Mouse (Mus musculus) ES-E14 (cell line): ENCODE results near the gene Ptpdc1. TPM values are rescaled to one million over a fixed set of nuclear protein-coding genes. Genes with fewer than 3 reads are reported as not detected.

Source experiments
- DNase-seq: peaks from one replicate; pipeline ENCODE4 v3.0.0-alpha.2; 2013; ENCODE audit warnings: low read depth, low spot score
- H3K27ac ChIP-seq: 2 replicates; pipeline ENCODE4 v1.5.1; 2012; ENCODE audit warnings: low read depth, mild to moderate bottlenecking, low read length, moderate library complexity, mixed read lengths; ENCODE audit not compliant: poor library complexity, insufficient read depth, severe bottlenecking
- H3K36me3 ChIP-seq: 2 replicates; pipeline ENCODE4 v1.6.1; 2012; ENCODE audit warnings: mild to moderate bottlenecking, low read length, moderate library complexity, mixed read lengths; ENCODE audit not compliant: control insufficient read depth, poor library complexity, insufficient read depth, severe bottlenecking
- H3K4me1 ChIP-seq, 2 experiments: fragments of 150-350 bp in 1 of 2; sonication (generic) in 1 of 2; 2 replicates each; pipeline ENCODE4 v1.6.1; 2012; ENCODE audit warnings: low read length in 2 of 2, mild to moderate bottlenecking in 1 of 2, mixed read lengths in 1 of 2; ENCODE audit not compliant: control insufficient read depth in 2 of 2, insufficient read depth in 2 of 2, poor library complexity in 1 of 2
- H3K4me3 ChIP-seq, 2 experiments: fragments of 150-350 bp in 1 of 2; sonication (generic) in 1 of 2; 2 replicates each; pipeline ENCODE4 v1.5.1; 2012; ENCODE audit warnings: low read length in 2 of 2, low read depth in 1 of 2, mild to moderate bottlenecking in 1 of 2, mixed read lengths in 1 of 2; ENCODE audit not compliant: insufficient read depth in 1 of 2, poor library complexity in 1 of 2, severe bottlenecking in 1 of 2
- H3K9ac ChIP-seq: 2 replicates; pipeline ENCODE4 v1.6.1; 2012; ENCODE audit warnings: low read depth, mild to moderate bottlenecking, low read length, mixed read lengths; ENCODE audit not compliant: poor library complexity, insufficient read depth, severe bottlenecking
- H3K9me3 ChIP-seq: fragments of 150-350 bp; sonication (generic); 2 replicates; pipeline ENCODE4 v1.6.1; 2012; ENCODE audit warnings: low read depth, mild to moderate bottlenecking, low read length; ENCODE audit not compliant: control insufficient read depth, insufficient read depth
- CHD2 ChIP-seq: IDR thresholded peaks from 2 replicates; pipeline ENCODE4 v1.6.1; 2014; ENCODE audit warnings: mild to moderate bottlenecking, low read depth, low read length, inconsistent platforms
- HCFC1 ChIP-seq: IDR thresholded peaks from 2 replicates; pipeline ENCODE4 v1.6.1; 2012; ENCODE audit warnings: low read length, inconsistent platforms, borderline replicate concordance; ENCODE audit not compliant: insufficient read depth
- MAFK ChIP-seq: IDR thresholded peaks from 2 replicates; pipeline ENCODE4 v1.6.1; 2014; ENCODE audit warnings: mild to moderate bottlenecking, low read depth, low read length, inconsistent platforms; ENCODE audit not compliant: insufficient read depth
- ZC3H11A ChIP-seq: IDR thresholded peaks from 2 replicates; pipeline ENCODE4 v1.6.1; 2012; ENCODE audit warnings: low read depth, mild to moderate bottlenecking, inconsistent platforms, low read length, borderline replicate concordance
- ZNF384 ChIP-seq: IDR thresholded peaks from 2 replicates; pipeline ENCODE4 v1.6.1; 2012; ENCODE audit warnings: low read depth, low read length, inconsistent platforms
- in situ Hi-C, 2 experiments: fragments of 600-800 bp; cut with MboI; formaldehyde crosslinking; loops; one replicate each; pipeline ENCODE4 v1.15.1; 2025; ENCODE audit warnings: low sequenced_read_pairs in 2 of 2, inconsistent platforms in 1 of 2; ENCODE audit not compliant: unreplicated experiment in 2 of 2
- total RNA-seq: library from RNA; depleted of rRNA; stranded (reverse); fragments of 300-350 nt; gene quantifications from 2 replicates; pipeline ENCODE4 v1.2.3, GENCODE M21; 2012

Ptpdc1 gene
- total RNA-seq, 1 experiment: 5.2 TPM

DNA sequence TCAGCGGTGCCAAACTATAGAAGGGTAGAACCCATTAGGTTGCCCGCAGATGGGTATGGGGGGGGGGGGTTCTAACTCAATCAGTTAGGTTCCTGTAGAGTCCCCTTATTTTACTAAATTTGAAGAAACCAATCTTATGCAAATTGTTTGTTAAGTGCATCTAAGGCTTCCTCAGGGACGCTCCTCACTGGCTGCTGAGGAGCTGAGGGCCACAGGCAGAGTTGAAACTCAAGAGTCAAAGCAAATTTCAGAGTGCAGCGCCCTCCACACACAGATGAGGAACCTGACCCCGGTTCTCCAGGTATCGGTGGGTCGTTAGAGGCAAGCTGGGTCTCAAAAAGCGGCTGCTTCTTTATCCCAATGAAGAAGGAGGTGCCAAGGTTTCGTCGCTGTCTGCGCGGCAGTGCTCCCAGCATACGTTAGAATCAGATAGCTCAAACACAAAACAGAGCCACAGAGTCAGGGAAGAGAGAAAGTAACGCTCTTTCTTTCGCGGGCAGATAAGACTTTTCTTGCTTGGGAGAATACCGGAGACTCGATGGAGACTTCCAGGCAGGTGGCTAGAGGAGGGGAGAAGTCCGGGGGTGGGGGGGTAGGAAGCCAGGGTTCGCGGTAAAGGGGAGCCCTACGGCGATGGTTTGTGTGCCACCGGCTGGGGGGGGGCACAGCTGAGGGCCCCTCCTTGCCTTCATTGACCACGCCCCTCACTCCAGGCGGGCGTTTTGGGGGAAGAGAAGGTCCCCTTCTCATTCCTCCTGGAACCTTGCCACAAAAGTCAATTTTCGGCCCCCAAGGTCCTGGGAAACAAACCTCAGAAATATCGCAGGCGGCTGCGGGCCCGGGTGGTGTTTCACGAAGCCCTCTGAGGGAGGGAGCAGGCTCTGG lies 42.9 kb upstream of the Ptpdc1 start:
- H3K36me3 ChIP-seq: no peaks in the 10 kb centered on the region
- TF ChIP-seq MAFK (no peak), HCFC1 (no peak), ZNF384 (no peak), CHD2 (no peak), ZC3H11A (no peak)
- H3K9me3 ChIP-seq: no peaks in the 10 kb centered on the region
- no peak overlapping the region for H3K9ac ChIP-seq
- DNase-seq: no peak
- in situ Hi-C loops: loop anchor here in 1 of 2 experiments (25.0 kb wide), 2 partner anchors 344 to 494 kb away; no protein-coding TSS in a partner anchor
- no peak overlapping the region; a peak in 1 of 4 replicates for H3K4me3 ChIP-seq
- no peak overlapping the region for H3K27ac ChIP-seq
- H3K4me1 ChIP-seq: 0 out of 4 replicates have a peak, but pooled peaks cover 0 to 2% of the 10 kb centered on the region in 2 experiments

DNA sequence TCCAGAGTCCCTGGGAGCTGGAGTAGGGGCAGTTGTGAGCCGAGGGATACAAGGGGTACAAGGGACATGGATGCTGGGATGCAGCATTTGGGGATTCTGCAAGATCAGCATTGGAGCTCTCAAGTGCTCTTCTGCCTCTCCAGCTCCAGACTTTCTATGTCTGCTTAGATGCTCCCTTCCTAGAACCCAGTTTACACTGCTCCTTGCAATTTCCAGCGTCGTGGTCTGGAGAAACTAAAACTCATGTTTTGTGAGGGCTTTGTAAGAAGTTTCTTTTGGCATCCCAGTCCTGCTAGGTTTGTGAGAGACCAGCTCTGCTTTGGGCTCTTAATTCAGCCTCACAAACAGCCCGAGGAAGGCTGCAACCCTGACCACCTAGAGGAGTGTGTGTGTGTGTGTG lies 42.0 kb upstream of the Ptpdc1 start:
- Histone ChIP-seq H3K9ac (no peak overlapping the region), H3K27ac (no peak overlapping the region), H3K4me1 (0 out of 4 replicates have a peak, but pooled peaks cover 0 to 2% of the 10 kb centered on the region in 2 experiments), H3K4me3 (no peak overlapping the region), H3K9me3 (no peaks in the 10 kb centered on the region), H3K36me3 (no peaks in the 10 kb centered on the region)
- peak; percentile 30; the same call in 1 of the 2 replicates for TF ChIP-seq MAFK
- TF ChIP-seq ZC3H11A: no peak
- TF ChIP-seq HCFC1: no peak
- in situ Hi-C loops: loop anchor here in 1 of 2 experiments (25.0 kb wide), 2 partner anchors 345 to 495 kb away; no protein-coding TSS in a partner anchor
- DNase-seq: no peak

DNA sequence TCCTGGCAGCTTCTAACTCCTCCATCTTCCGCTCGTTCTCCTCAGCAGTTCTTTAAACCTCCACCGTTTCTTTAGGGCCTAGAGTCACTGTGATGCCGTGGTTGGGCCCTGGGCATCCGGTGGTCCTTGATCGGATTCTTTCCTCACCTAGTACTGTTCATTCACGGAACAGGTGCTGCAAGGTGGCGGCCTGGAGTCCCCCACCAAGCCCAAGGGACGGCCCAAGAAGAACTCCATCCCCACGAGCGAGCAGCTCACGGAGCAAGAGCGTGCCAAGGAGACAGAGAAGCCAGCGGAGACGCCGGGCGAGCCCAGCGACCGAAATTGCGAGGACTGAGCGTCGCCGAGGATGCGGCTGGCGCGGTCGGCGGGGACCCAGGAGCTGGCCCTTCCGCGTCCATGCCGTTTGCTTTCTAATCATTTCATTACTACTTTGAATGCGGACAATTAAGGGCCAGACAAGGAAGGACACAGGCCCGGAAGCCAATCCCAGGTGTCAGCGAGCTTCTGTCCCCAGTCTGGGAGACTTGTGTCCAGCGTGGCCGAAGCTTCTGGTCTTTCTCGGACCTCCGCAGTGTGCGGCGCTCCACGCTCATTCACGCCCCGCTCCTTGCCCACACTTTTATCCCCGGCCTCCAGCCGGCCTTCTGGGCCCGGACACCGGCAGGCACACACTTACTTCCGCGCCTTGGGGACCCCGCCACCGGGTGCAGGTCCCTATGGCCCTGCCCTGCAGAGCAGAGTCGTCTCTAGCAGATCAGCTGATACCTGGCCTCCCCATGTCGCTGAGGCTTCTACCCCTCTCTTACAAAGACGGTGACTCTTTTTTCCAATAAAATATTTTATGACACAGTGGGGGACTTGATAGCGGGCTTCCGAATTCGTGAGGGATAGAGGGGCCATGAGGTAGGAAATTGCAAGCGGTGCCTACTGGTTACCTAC lies 40.5 kb upstream of the Ptpdc1 start:
- peaks cover 0 to 4% of the 10 kb centered on the region in 2 experiments; a peak in 1 of 4 replicates for H3K4me1 ChIP-seq
- no peak overlapping the region for H3K27ac ChIP-seq
- no peak for DNase-seq
- H3K9me3 ChIP-seq: no peaks in the 10 kb centered on the region
- H3K36me3 ChIP-seq: no peaks in the 10 kb centered on the region
- H3K9ac ChIP-seq: no peak overlapping the region
- no peak overlapping the region; a peak in 1 of 4 replicates for H3K4me3 ChIP-seq
- in situ Hi-C loops: loop anchor here in 1 of 2 experiments (25.0 kb wide), 2 partner anchors 346 to 496 kb away; no protein-coding TSS in a partner anchor
- TF ChIP-seq HCFC1 (no peak), CHD2 (no peak), MAFK (no peak), ZNF384 (no peak), ZC3H11A (no peak)

DNA sequence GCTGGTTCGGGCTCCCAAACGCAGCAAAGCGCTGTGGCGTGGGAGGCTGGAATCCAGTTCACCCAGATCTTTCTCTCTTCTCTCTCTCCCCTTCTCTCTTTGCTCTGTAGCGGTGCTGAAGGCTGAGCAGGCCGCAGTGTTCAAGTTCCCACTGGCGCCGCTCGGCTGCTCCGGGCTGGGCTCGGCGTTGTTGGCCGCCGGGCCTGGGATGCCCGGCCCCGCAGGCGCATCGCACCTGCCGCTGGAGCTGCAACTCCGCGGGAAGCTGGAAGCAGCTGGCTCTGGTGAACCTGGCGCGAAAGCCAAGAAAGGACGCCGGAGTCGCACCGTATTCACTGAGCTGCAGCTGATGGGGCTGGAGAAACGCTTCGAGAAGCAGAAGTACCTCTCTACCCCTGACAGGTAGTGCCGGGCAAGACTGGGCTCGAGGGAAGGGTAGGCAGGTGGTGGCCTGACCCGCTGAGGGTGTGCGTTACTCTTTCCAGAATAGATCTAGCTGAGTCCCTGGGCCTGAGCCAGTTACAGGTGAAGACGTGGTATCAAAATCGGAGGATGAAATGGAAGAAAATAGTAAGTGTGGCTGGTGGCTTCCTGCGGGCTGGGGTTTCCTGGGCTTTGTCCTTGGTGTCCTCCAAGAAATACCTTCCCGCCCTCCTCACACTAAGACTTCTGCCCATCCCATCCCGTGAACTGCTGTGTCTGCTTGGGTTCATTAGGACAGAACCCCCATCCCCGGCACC lies 39.6 kb upstream of the Ptpdc1 start:
- Histone ChIP-seq H3K9ac (no peak overlapping the region), H3K36me3 (no peaks in the 10 kb centered on the region), H3K27ac (no peak overlapping the region), H3K9me3 (no peaks in the 10 kb centered on the region), H3K4me1 (peaks cover 0 to 4% of the 10 kb centered on the region in 2 experiments; a peak in 1 of 4 replicates), H3K4me3 (no peak overlapping the region)
- no peak for DNase-seq
- TF ChIP-seq ZNF384 (no peak), HCFC1 (no peak)
- in situ Hi-C loops: loop anchor here in 1 of 2 experiments (25.0 kb wide), 2 partner anchors 347 to 497 kb away; no protein-coding TSS in a partner anchor
